Mouse (Mus musculus) G1E (cell line): ENCODE measurements around the gene Herc1.
A peak's percentile ranks its signal among the peaks of the same experiment; 100 is the strongest.

Experiments used
- CTCF ChIP-seq: IDR thresholded peaks from 2 replicates; pipeline ENCODE4 v1.5.1; 2012; ENCODE audit warnings: low read depth, low read length, inconsistent platforms, mixed read lengths
- GATA1 ChIP-seq: IDR thresholded peaks from 2 replicates; pipeline ENCODE4 v1.6.1; 2012; ENCODE audit warnings: borderline replicate concordance, low read length, inconsistent platforms, mixed read lengths
- GATA2 ChIP-seq: IDR thresholded peaks from 2 replicates; pipeline ENCODE4 v1.6.1; 2012; ENCODE audit warnings: low read depth, low read length, inconsistent platforms, borderline replicate concordance
- POLR2AphosphoS5 ChIP-seq: IDR thresholded peaks from 2 replicates; pipeline ENCODE4 v1.6.1; 2012; ENCODE audit warnings: low read depth, low read length, inconsistent platforms; ENCODE audit not compliant: insufficient replicate concordance
- TAL1 ChIP-seq: conservative IDR thresholded peaks from 2 replicates; pipeline ENCODE4 v1.6.1; 2012; ENCODE audit warnings: low read depth, low read length, inconsistent platforms, mixed read lengths

DNA sequence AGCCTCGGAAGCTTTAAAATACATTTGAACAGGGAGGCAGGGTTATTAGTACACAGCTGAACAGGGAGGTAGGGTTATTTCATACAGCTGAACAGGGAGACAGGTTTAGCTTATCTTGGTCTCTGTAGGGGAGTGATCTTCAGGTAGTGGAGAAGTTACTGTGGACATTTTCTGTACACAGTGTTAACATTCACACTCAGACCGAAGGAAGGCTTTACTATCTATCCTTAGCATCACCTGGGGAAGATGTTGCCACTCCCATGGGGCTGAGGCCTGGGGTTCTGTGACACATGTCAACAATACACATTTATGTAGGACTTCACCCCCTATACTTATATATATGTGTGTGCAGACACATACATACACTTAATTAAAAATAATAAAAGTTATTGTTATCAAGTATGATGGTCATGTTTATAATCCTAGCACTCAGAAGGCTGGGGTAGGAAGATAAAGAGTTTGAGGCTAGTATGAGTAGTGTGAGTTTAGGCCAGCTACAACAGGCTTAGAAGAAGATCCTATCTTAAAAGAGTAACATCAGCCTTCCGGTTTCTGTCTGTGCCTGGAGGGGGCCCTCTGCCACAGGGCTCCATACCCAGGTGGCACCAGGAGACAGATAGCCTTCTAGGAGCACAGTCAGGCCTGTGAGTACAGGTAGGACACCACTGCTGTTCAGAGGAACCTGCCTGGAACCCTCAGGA lies 9.7 kb upstream of the Herc1 start:
- no peak for TF ChIP-seq CTCF
- TF ChIP-seq POLR2AphosphoS5 = no peak
- TF ChIP-seq GATA1 = no peak
- TF ChIP-seq TAL1 = peak; percentile 32; the same call in 1 of the 2 replicates
- TF ChIP-seq GATA2 = no peak
